Mouse (Mus musculus): ENCODE data around the gene Slco4a1. TPM values are rescaled to one million over a fixed set of nuclear protein-coding genes. Genes with fewer than 3 reads are reported as not detected.

Slco4a1 gene
- polyA plus RNA-seq, 1 experiment from 2014 or later, result 3.1 TPM

- Histone ChIP-seq H3K4me3 (replicated peaks) (no peak overlapping the region), H3K4me1 (no peaks in the 10 kb centered on the region), H3K27ac (replicated peaks) (no peak overlapping the region), H3K9me3 (replicated peaks) (no peaks in the 10 kb centered on the region), H3K9ac (no peak overlapping the region), H3K27me3 (no peaks in the 10 kb centered on the region; the same call in 1 of the 2 replicates), H3K36me3 (no peaks in the 10 kb centered on the region), H3K4me2 (replicated peaks) (no peak overlapping the region)
- no peak for ATAC-seq (ENCODE audit: insufficient number of reproducible peaks, low FRiP score, low TSS enrichment, low read depth)
- WGBS, result 89% methylated on average over 1 of the region's 1 CpGs
Observed at GRCm38 (mm10) chr2:180445962-180446361, 10.1 kb upstream of the Slco4a1 start.

DNA sequence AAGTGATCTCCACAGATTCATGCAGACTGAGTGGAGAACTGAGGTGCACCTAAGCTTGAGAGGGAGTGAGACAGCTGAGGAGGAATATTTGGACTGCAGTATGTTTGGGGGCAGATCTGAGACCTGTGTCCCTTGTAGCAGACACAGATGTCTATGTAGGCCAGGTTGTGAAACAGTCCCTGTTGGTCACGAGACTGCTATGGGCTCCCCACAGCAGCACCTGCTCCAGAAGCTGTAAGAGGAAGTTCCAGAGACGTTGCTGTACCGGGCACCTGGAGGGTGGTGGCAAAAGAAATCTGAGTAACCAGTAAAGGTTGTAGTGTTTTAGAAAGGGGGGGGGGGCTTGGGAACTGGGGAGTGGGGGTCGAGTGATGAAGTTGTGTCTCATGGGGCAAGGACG, 7.0 kb upstream of the Slco4a1 start:
- Histone ChIP-seq H3K9ac (no peak overlapping the region), H3K4me1 (no peaks in the 10 kb centered on the region), H3K4me2 (replicated peaks) (no peak overlapping the region), H3K4me3 (replicated peaks) (no peak overlapping the region), H3K36me3 (no peaks in the 10 kb centered on the region), H3K9me3 (replicated peaks) (no peaks in the 10 kb centered on the region), H3K27me3 (peaks cover 4% of the 10 kb centered on the region), H3K27ac (replicated peaks) (no peak overlapping the region)
- no peak for ATAC-seq (ENCODE audit: insufficient number of reproducible peaks, low FRiP score, low TSS enrichment, low read depth)
- 61% methylated on average over 5 of the region's 5 CpGs for WGBS

- Histone ChIP-seq H3K9ac (no peak overlapping the region), H3K4me1 (no peaks in the 10 kb centered on the region)
- WGBS, result 54% methylated on average over 5 of the region's 5 CpGs
Observed at GRCm38 (mm10) chr2:180450529-180450928, 5.5 kb upstream of the Slco4a1 start.

DNA sequence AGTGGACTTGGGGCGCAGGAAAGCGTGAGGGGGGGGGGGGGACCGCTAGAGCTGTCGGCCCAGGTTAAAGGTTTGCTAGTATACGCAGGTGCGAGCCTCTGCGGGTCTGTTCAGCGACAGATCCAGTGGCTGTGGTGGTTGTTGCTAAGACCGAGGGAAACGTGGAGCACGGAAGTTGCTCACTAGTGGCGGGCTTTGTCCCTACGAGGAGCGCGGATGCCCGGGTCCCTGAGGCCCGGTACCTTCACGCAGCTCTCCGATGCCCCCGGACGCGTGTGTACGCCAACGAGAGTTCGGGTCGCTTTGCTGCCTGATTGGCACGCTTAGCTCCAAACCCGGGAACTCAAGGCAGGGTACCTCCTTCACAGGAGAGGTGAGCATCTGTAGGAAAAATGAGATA, 660 bp downstream of the Slco4a1 start:
- H3K9ac ChIP-seq, result no peak overlapping the region
- peak overlapping the region; percentile 89 for H3K4me2 ChIP-seq (replicated peaks)
- H3K27ac ChIP-seq (replicated peaks), result no peak overlapping the region
- no peak for ATAC-seq (ENCODE audit: insufficient number of reproducible peaks, low FRiP score, low TSS enrichment, low read depth)
- 1% methylated on average over 26 of the region's 28 CpGs for WGBS
- H3K4me3 ChIP-seq (replicated peaks), result peak overlapping the region; percentile 48
- no peaks in the 10 kb centered on the region for H3K36me3 ChIP-seq
- peaks cover 57% of the 10 kb centered on the region for H3K27me3 ChIP-seq
- peaks cover 10% of the 10 kb centered on the region for H3K4me1 ChIP-seq
- no peaks in the 10 kb centered on the region for H3K9me3 ChIP-seq (replicated peaks)

More at GRCm38 (mm10) chr2:180450529-180450928, 5.5 kb upstream of the Slco4a1 start:
- Histone ChIP-seq H3K36me3 (no peaks in the 10 kb centered on the region), H3K27ac (replicated peaks) (no peak overlapping the region), H3K9me3 (replicated peaks) (no peaks in the 10 kb centered on the region), H3K27me3 (peaks cover 10% of the 10 kb centered on the region), H3K4me3 (replicated peaks) (no peak overlapping the region), H3K4me2 (replicated peaks) (no peak overlapping the region)
- ATAC-seq (ENCODE audit: insufficient number of reproducible peaks, low FRiP score, low TSS enrichment, low read depth), result no peak

DNA sequence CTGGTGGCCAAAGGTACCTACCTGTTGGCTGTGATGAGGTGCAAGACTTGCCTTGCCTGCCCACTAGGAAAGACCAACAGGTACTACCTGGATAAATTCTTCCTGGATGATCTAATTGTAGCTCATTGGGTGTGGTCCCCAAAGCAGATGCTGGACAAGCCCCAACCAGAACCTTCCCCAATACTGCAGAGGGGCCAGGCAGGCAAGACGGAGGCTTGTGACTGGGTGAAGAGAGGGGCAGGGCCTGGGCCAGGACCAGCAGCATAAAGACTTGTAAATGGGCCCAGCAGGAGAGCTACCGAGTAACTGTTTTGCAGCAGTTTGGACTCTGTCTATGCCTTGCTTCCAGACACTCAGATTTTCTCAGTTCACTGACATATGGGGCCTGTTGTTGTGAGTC, 1.6 kb downstream of the Slco4a1 start:
- ATAC-seq (ENCODE audit: insufficient number of reproducible peaks, low FRiP score, low TSS enrichment, low read depth), result no peak
- Histone ChIP-seq H3K27me3 (peaks cover 57% of the 10 kb centered on the region), H3K9me3 (replicated peaks) (no peaks in the 10 kb centered on the region)

GRCm38 (mm10) chr2:180459437-180459836, 3.4 kb downstream of the Slco4a1 start:
- Histone ChIP-seq H3K9me3 (replicated peaks) (no peaks in the 10 kb centered on the region), H3K27me3 (peaks cover 52% of the 10 kb centered on the region), H3K36me3 (no peaks in the 10 kb centered on the region), H3K4me2 (replicated peaks) (no peak overlapping the region), H3K4me1 (peaks cover 13% of the 10 kb centered on the region), H3K4me3 (replicated peaks) (no peak overlapping the region), H3K27ac (replicated peaks) (no peak overlapping the region), H3K9ac (no peak overlapping the region)
- 75% methylated on average over 4 of the region's 4 CpGs for WGBS
- no peak for ATAC-seq (ENCODE audit: insufficient number of reproducible peaks, low FRiP score, low TSS enrichment, low read depth)

More for the DNA sequence above, 1.6 kb downstream of the Slco4a1 start:
- H3K27ac ChIP-seq (replicated peaks), result no peak overlapping the region
- peaks cover 10% of the 10 kb centered on the region for H3K4me1 ChIP-seq
- 0 out of 2 replicates have a peak overlapping the region, but pooled peaks have one; percentile 15 for H3K4me2 ChIP-seq (replicated peaks)
- no peaks in the 10 kb centered on the region for H3K36me3 ChIP-seq
- H3K4me3 ChIP-seq (replicated peaks), result 0 out of 2 replicates have a peak overlapping the region, but pooled peaks have one; percentile 48
- no peak overlapping the region for H3K9ac ChIP-seq
- 26% methylated on average over 2 of the region's 2 CpGs for WGBS

GRCm38 (mm10) chr2:180460801-180461200, 4.8 kb downstream of the Slco4a1 start:
- no peaks in the 10 kb centered on the region for H3K36me3 ChIP-seq
- 0 out of 2 replicates have a peak, but pooled peaks have one; percentile 36 for ATAC-seq (ENCODE audit: insufficient number of reproducible peaks, low FRiP score, low TSS enrichment, low read depth)

GRCm38 (mm10) chr2:180462593-180462992, 6.5 kb downstream of the Slco4a1 start:
- ATAC-seq (ENCODE audit: insufficient number of reproducible peaks, low FRiP score, low TSS enrichment, low read depth), result no peak
- Histone ChIP-seq H3K4me2 (replicated peaks) (no peak overlapping the region), H3K9me3 (replicated peaks) (no peaks in the 10 kb centered on the region), H3K27me3 (peaks cover 26% of the 10 kb centered on the region), H3K9ac (no peak overlapping the region), H3K36me3 (no peaks in the 10 kb centered on the region), H3K4me1 (0 out of 2 replicates have a peak, but pooled peaks cover 4% of the 10 kb centered on the region), H3K4me3 (replicated peaks) (no peak overlapping the region), H3K27ac (replicated peaks) (no peak overlapping the region)
- WGBS, result 72% methylated on average over 8 of the region's 8 CpGs

More at GRCm38 (mm10) chr2:180460801-180461200, 4.8 kb downstream of the Slco4a1 start:
- Histone ChIP-seq H3K4me1 (peaks cover 11% of the 10 kb centered on the region), H3K27me3 (peaks cover 44% of the 10 kb centered on the region), H3K9me3 (replicated peaks) (no peaks in the 10 kb centered on the region), H3K4me2 (replicated peaks) (no peak overlapping the region), H3K4me3 (replicated peaks) (no peak overlapping the region), H3K9ac (no peak overlapping the region), H3K27ac (replicated peaks) (no peak overlapping the region)
- 48% methylated on average over 8 of the region's 8 CpGs for WGBS

GRCm38 (mm10) chr2:180466505-180466904, 10.5 kb downstream of the Slco4a1 start:
- Histone ChIP-seq H3K9ac (no peak overlapping the region), H3K4me3 (replicated peaks) (no peak overlapping the region), H3K9me3 (replicated peaks) (no peaks in the 10 kb centered on the region), H3K36me3 (no peaks in the 10 kb centered on the region), H3K27me3 (no peaks in the 10 kb centered on the region), H3K27ac (replicated peaks) (no peak overlapping the region), H3K4me2 (replicated peaks) (no peak overlapping the region), H3K4me1 (0 out of 2 replicates have a peak, but pooled peaks cover 4% of the 10 kb centered on the region)
- peak; percentile 49; the same call in 1 of the 2 replicates for ATAC-seq (ENCODE audit: insufficient number of reproducible peaks, low FRiP score, low TSS enrichment, low read depth)
- 73% methylated on average over 7 of the region's 7 CpGs for WGBS

DNA sequence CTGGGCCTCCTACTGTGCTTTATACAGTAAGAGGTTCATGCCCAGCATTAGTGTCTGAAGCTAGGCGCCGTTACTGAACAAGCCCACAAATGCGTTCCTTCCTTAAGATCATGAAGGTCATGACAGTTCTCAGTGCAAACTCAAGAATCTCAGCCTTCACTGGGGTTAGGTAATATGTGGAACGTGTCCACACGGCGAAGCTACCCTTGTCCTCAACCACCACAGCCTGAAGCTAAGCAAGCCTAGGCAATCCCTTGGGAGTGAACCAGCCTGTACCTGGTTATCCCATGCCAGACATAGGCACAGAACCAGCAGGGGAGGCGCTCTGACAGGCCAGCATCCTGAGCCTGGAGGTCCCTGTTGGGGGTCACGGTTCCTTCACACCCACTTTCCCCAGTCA, 12.8 kb downstream of the Slco4a1 start:
- H3K4me3 ChIP-seq (replicated peaks), result no peak overlapping the region
- no peaks in the 10 kb centered on the region for H3K9me3 ChIP-seq (replicated peaks)
- no peak overlapping the region for H3K9ac ChIP-seq
- no peak overlapping the region for H3K27ac ChIP-seq (replicated peaks)
- 81% methylated on average over 8 of the region's 8 CpGs for WGBS
- no peak overlapping the region for H3K4me2 ChIP-seq (replicated peaks)
- H3K36me3 ChIP-seq, result no peaks in the 10 kb centered on the region
- peaks cover 10% of the 10 kb centered on the region for H3K4me1 ChIP-seq
- 0 out of 2 replicates have a peak, but pooled peaks cover 4% of the 10 kb centered on the region for H3K27me3 ChIP-seq
- no peak for ATAC-seq (ENCODE audit: insufficient number of reproducible peaks, low FRiP score, low TSS enrichment, low read depth)

DNA sequence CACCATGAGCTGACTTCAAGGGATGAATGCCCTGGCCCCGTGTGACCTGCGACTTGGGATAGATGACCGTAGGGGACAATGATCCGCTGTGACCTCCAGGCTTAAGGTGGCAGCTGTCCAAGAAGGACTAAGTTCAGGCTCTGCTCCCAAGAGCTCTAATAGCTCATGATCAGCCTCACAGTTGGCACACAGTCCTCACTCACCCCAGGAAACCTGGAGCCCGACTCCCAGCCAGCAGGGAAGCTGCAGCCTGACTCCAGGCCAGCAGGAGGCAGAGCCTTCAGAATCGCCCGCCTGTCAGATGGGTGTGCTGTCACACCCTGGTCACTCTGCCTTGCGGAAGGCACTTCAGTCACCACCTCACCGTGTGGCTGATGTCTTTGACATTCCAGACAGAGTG, 13.7 kb downstream of the Slco4a1 start:
- H3K9me3 ChIP-seq (replicated peaks), result no peaks in the 10 kb centered on the region
- H3K36me3 ChIP-seq, result no peaks in the 10 kb centered on the region
- peaks cover 9% of the 10 kb centered on the region for H3K4me1 ChIP-seq
- 72% methylated on average over 9 of the region's 9 CpGs for WGBS
- no peak overlapping the region for H3K4me2 ChIP-seq (replicated peaks)
- H3K27me3 ChIP-seq, result 0 out of 2 replicates have a peak, but pooled peaks cover 4% of the 10 kb centered on the region
- H3K4me3 ChIP-seq (replicated peaks), result no peak overlapping the region
- no peak for ATAC-seq (ENCODE audit: insufficient number of reproducible peaks, low FRiP score, low TSS enrichment, low read depth)
- no peak overlapping the region for H3K27ac ChIP-seq (replicated peaks)
- H3K9ac ChIP-seq, result no peak overlapping the region
